Mouse (Mus musculus): ENCODE measurements at regions not wholly inside any gene's neighbourhood (a gene's known extent, or its start where the extent isn't known, plus 50 kb on each side); places are given as distances from the start of the nearest gene placed in this dataset.

- WGBS (ENCODE audit: insufficient replicate concordance): 63% methylated on average over 17 of the region's 17 CpGs
- ATAC-seq (ENCODE audit: low read depth): no peak
- Histone ChIP-seq H3K4me1 (ENCODE audit: control insufficient read depth, low read depth, low read length) (no peaks in the 10 kb centered on the region), H3K36me3 (ENCODE audit: control insufficient read depth, insufficient read depth) (no peaks in the 10 kb centered on the region), H3K9ac (ENCODE audit: low read depth, low read length) (no peak overlapping the region), H3K4me2 (ENCODE audit: low read depth, low read length) (no peak overlapping the region), H3K9me3 (replicated peaks; ENCODE audit: control insufficient read depth, low read length) (no peaks in the 10 kb centered on the region), H3K27me3 (ENCODE audit: control insufficient read depth, insufficient read depth, low read depth, low read length) (no peaks in the 10 kb centered on the region), H3K4me3 (ENCODE audit: low read depth, low read length) (no peak overlapping the region), H3K27ac (ENCODE audit: low read length) (no peak overlapping the region)
Observed at GRCm38 (mm10) chrX:11763351-11764082, 396.6 kb downstream of the Bcor start.

- no peak overlapping the region for H3K4me2 ChIP-seq (ENCODE audit: low read depth, low read length)
- H3K27ac ChIP-seq (ENCODE audit: low read length): no peak overlapping the region
- H3K36me3 ChIP-seq (ENCODE audit: control insufficient read depth, insufficient read depth): no peaks in the 10 kb centered on the region
- no peaks in the 10 kb centered on the region for H3K27me3 ChIP-seq (ENCODE audit: control insufficient read depth, insufficient read depth, low read depth, low read length)
- ATAC-seq (ENCODE audit: low read depth): no peak
- no peaks in the 10 kb centered on the region for H3K4me1 ChIP-seq (ENCODE audit: control insufficient read depth, low read depth, low read length)
- H3K9me3 ChIP-seq (replicated peaks; ENCODE audit: control insufficient read depth, low read length): no peaks in the 10 kb centered on the region
- H3K4me3 ChIP-seq (ENCODE audit: low read depth, low read length): no peak overlapping the region
- 52% methylated on average over 6 of the region's 6 CpGs for WGBS (ENCODE audit: insufficient replicate concordance)
- H3K9ac ChIP-seq (ENCODE audit: low read depth, low read length): no peak overlapping the region
Observed at GRCm38 (mm10) chrX:11776236-11776899, 383.8 kb downstream of the Bcor start.

- no peak for ATAC-seq (ENCODE audit: low read depth)
- Histone ChIP-seq H3K9me3 (replicated peaks; ENCODE audit: control insufficient read depth, low read length) (no peaks in the 10 kb centered on the region), H3K4me2 (ENCODE audit: low read depth, low read length) (no peak overlapping the region), H3K27me3 (ENCODE audit: control insufficient read depth, insufficient read depth, low read depth, low read length) (no peaks in the 10 kb centered on the region; the same call in 1 of the 2 replicates), H3K9ac (ENCODE audit: low read depth, low read length) (no peak overlapping the region), H3K27ac (ENCODE audit: low read length) (no peak overlapping the region), H3K4me3 (ENCODE audit: low read depth, low read length) (no peak overlapping the region), H3K4me1 (ENCODE audit: control insufficient read depth, low read depth, low read length) (no peaks in the 10 kb centered on the region), H3K36me3 (ENCODE audit: control insufficient read depth, insufficient read depth) (no peaks in the 10 kb centered on the region)
- WGBS (ENCODE audit: insufficient replicate concordance): 77% methylated on average over 6 of the region's 6 CpGs
Observed at GRCm38 (mm10) chrX:11795010-11795409, 365.1 kb downstream of the Bcor start.

- ATAC-seq (ENCODE audit: low read depth): peak; percentile 56; the same call in 1 of the 2 replicates
- no peaks in the 10 kb centered on the region for H3K4me1 ChIP-seq (ENCODE audit: control insufficient read depth, low read depth, low read length)
- no peak overlapping the region for H3K27ac ChIP-seq (ENCODE audit: low read length)
Observed at GRCm38 (mm10) chrX:11797870-11798269, 362.3 kb downstream of the Bcor start.

GRCm38 (mm10) chrX:11798326-11798725, 361.8 kb downstream of the Bcor start:
- Histone ChIP-seq H3K4me3 (ENCODE audit: low read depth, low read length) (no peak overlapping the region), H3K36me3 (ENCODE audit: control insufficient read depth, insufficient read depth) (no peaks in the 10 kb centered on the region), H3K27me3 (ENCODE audit: control insufficient read depth, insufficient read depth, low read depth, low read length) (no peaks in the 10 kb centered on the region; the same call in 1 of the 2 replicates), H3K27ac (ENCODE audit: low read length) (no peak overlapping the region), H3K9ac (ENCODE audit: low read depth, low read length) (no peak overlapping the region), H3K9me3 (replicated peaks; ENCODE audit: control insufficient read depth, low read length) (no peaks in the 10 kb centered on the region), H3K4me1 (ENCODE audit: control insufficient read depth, low read depth, low read length) (no peaks in the 10 kb centered on the region), H3K4me2 (ENCODE audit: low read depth, low read length) (no peak overlapping the region)
- peak; percentile 70 for ATAC-seq (ENCODE audit: low read depth)
- 31% methylated on average over 3 of the region's 3 CpGs for WGBS (ENCODE audit: insufficient replicate concordance)

More at GRCm38 (mm10) chrX:11797870-11798269, 362.3 kb downstream of the Bcor start:
- H3K27me3 ChIP-seq (ENCODE audit: control insufficient read depth, insufficient read depth, low read depth, low read length): no peaks in the 10 kb centered on the region; the same call in 1 of the 2 replicates
- WGBS (ENCODE audit: insufficient replicate concordance): 41% methylated on average over 10 of the region's 11 CpGs
- no peak overlapping the region for H3K4me2 ChIP-seq (ENCODE audit: low read depth, low read length)
- H3K36me3 ChIP-seq (ENCODE audit: control insufficient read depth, insufficient read depth): no peaks in the 10 kb centered on the region
- H3K9ac ChIP-seq (ENCODE audit: low read depth, low read length): no peak overlapping the region
- H3K9me3 ChIP-seq (replicated peaks; ENCODE audit: control insufficient read depth, low read length): no peaks in the 10 kb centered on the region
- no peak overlapping the region for H3K4me3 ChIP-seq (ENCODE audit: low read depth, low read length)

GRCm38 (mm10) chrX:11800400-11800941, 359.7 kb downstream of the Bcor start:
- H3K4me1 ChIP-seq (ENCODE audit: control insufficient read depth, low read depth, low read length): no peaks in the 10 kb centered on the region

GRCm38 (mm10) chrX:11801208-11801607, 358.9 kb downstream of the Bcor start:
- Histone ChIP-seq H3K27me3 (ENCODE audit: control insufficient read depth, insufficient read depth, low read depth, low read length) (no peaks in the 10 kb centered on the region; the same call in 1 of the 2 replicates), H3K27ac (ENCODE audit: low read length) (no peak overlapping the region), H3K4me3 (ENCODE audit: low read depth, low read length) (no peak overlapping the region), H3K9ac (ENCODE audit: low read depth, low read length) (no peak overlapping the region), H3K36me3 (ENCODE audit: control insufficient read depth, insufficient read depth) (no peaks in the 10 kb centered on the region), H3K4me2 (ENCODE audit: low read depth, low read length) (no peak overlapping the region), H3K4me1 (ENCODE audit: control insufficient read depth, low read depth, low read length) (no peaks in the 10 kb centered on the region), H3K9me3 (replicated peaks; ENCODE audit: control insufficient read depth, low read length) (no peaks in the 10 kb centered on the region)
- 28% methylated on average over 3 of the region's 3 CpGs for WGBS (ENCODE audit: insufficient replicate concordance)
- ATAC-seq (ENCODE audit: low read depth): no peak

More at GRCm38 (mm10) chrX:11800400-11800941, 359.7 kb downstream of the Bcor start:
- no peak overlapping the region for H3K4me2 ChIP-seq (ENCODE audit: low read depth, low read length)
- no peaks in the 10 kb centered on the region for H3K9me3 ChIP-seq (replicated peaks; ENCODE audit: control insufficient read depth, low read length)
- H3K9ac ChIP-seq (ENCODE audit: low read depth, low read length): no peak overlapping the region
- H3K27ac ChIP-seq (ENCODE audit: low read length): no peak overlapping the region
- no peaks in the 10 kb centered on the region for H3K36me3 ChIP-seq (ENCODE audit: control insufficient read depth, insufficient read depth)
- 66% methylated on average over 16 of the region's 16 CpGs for WGBS (ENCODE audit: insufficient replicate concordance)
- H3K27me3 ChIP-seq (ENCODE audit: control insufficient read depth, insufficient read depth, low read depth, low read length): no peaks in the 10 kb centered on the region; the same call in 1 of the 2 replicates
- ATAC-seq (ENCODE audit: low read depth): no peak
- H3K4me3 ChIP-seq (ENCODE audit: low read depth, low read length): no peak overlapping the region

GRCm38 (mm10) chrX:11801621-11802020, 358.5 kb downstream of the Bcor start:
- H3K36me3 ChIP-seq (ENCODE audit: control insufficient read depth, insufficient read depth): no peaks in the 10 kb centered on the region
- no peak overlapping the region for H3K4me3 ChIP-seq (ENCODE audit: low read depth, low read length)
- H3K4me1 ChIP-seq (ENCODE audit: control insufficient read depth, low read depth, low read length): no peaks in the 10 kb centered on the region
- peaks cover 2% of the 10 kb centered on the region; the same call in 1 of the 2 replicates for H3K27me3 ChIP-seq (ENCODE audit: control insufficient read depth, insufficient read depth, low read depth, low read length)
- H3K4me2 ChIP-seq (ENCODE audit: low read depth, low read length): no peak overlapping the region
- H3K9me3 ChIP-seq (replicated peaks; ENCODE audit: control insufficient read depth, low read length): no peaks in the 10 kb centered on the region
- no peak for ATAC-seq (ENCODE audit: low read depth)
- H3K9ac ChIP-seq (ENCODE audit: low read depth, low read length): no peak overlapping the region
- 32% methylated on average over 12 of the region's 12 CpGs for WGBS (ENCODE audit: insufficient replicate concordance)
- H3K27ac ChIP-seq (ENCODE audit: low read length): no peak overlapping the region

All from liver, embryonic 16.5 days (tissue).